42 mouse cellular contexts compared by ENCODE assay signal in genomic region chr7:6973566-6973965, GRCm38 (mm10). TPM values are rescaled to one million over a fixed set of nuclear protein-coding genes. Genes with fewer than 3 reads are reported as not detected.
"Had no signal": no experiment of that assay in that cellular context is flagged by ENCODE, and none has a peak within 500 bp of the region (broad histone marks: within the 10 kb centered on the region; RNA-seq: fewer than 3 reads in every experiment).

No protein-coding gene starts in this region.

- H3K4me3 ChIP-seq: heart, embryonic 12.5 days; heart, embryonic 13.5 days; heart, embryonic 15.5 days; hindbrain, embryonic 12.5 days; hindbrain, embryonic 13.5 days; hindbrain, embryonic 15.5 days; intestine, embryonic 15.5 days; kidney, embryonic 15.5 days; layer of hippocampus, adult 2 months; left cerebral cortex, adult 2 months had no signal

- H3K27ac ChIP-seq: heart, embryonic 13.5 days; heart, embryonic 15.5 days; hindbrain, embryonic 12.5 days; hindbrain, embryonic 13.5 days; hindbrain, embryonic 14.5 days; hindbrain, embryonic 15.5 days; hindbrain, postnatal 0 days; intestine, embryonic 15.5 days; kidney, embryonic 15.5 days; kidney, postnatal 0 days; layer of hippocampus, adult 2 months; left cerebral cortex, adult 2 months had no signal

- H3K4me1 ChIP-seq: heart, embryonic 12.5 days; heart, embryonic 13.5 days; heart, embryonic 15.5 days; hindbrain, embryonic 12.5 days; hindbrain, embryonic 13.5 days; hindbrain, embryonic 15.5 days; intestine, embryonic 15.5 days; kidney, embryonic 15.5 days had no signal

- H3K27me3 ChIP-seq: heart, embryonic 12.5 days; heart, embryonic 13.5 days; heart, embryonic 15.5 days; hindbrain, embryonic 12.5 days; hindbrain, embryonic 13.5 days; hindbrain, embryonic 15.5 days; intestine, embryonic 15.5 days; kidney, embryonic 15.5 days had no signal

- DNase-seq: heart, postnatal 10 days; heart, postnatal 14 days; heart, postnatal 36 days; heart, postnatal 4 days; kidney, adult 11 months; kidney, adult 18-20 months; kidney, adult 2 months; kidney, adult 8-10 months; kidney, adult 9 months; kidney, postnatal 10 days; kidney, postnatal 14 days; kidney, postnatal 25 days; kidney, postnatal 36 days; kidney, postnatal 4 days; layer of hippocampus, adult 9-11 months; layer of hippocampus, postnatal 36 days had no signal

- H3K9me3 ChIP-seq: heart, embryonic 12.5 days; heart, embryonic 13.5 days; heart, embryonic 15.5 days; hindbrain, embryonic 12.5 days; hindbrain, embryonic 13.5 days; hindbrain, embryonic 15.5 days; intestine, embryonic 15.5 days; kidney, embryonic 15.5 days had no signal

- H3K36me3 ChIP-seq: heart, embryonic 12.5 days; heart, embryonic 13.5 days; heart, embryonic 15.5 days; hindbrain, embryonic 12.5 days; hindbrain, embryonic 13.5 days; hindbrain, embryonic 15.5 days; intestine, embryonic 15.5 days; kidney, embryonic 15.5 days had no signal

RNA-seq across cellular contexts. Expression of gene Aurkc, which starts 21.5 kb away (rescaled TPM):
- polyA plus RNA-seq: heart, embryonic 11.5 days; heart, embryonic 12.5 days; heart, embryonic 13.5 days; heart, embryonic 14.5 days; heart, embryonic 15.5 days; heart, embryonic 16.5 days; heart, postnatal 0 days; hindbrain, embryonic 11.5 days; hindbrain, embryonic 13.5 days; hindbrain, embryonic 14.5 days; hindbrain, embryonic 15.5 days; hindbrain, embryonic 16.5 days; hindbrain, postnatal 0 days; inflammation-experienced regulatory T-cells, adult 6 months; intestine, embryonic 14.5 days; intestine, embryonic 15.5 days; intestine, embryonic 16.5 days; intestine, postnatal 0 days; kidney, adult 2 months; kidney, embryonic 14.5 days; kidney, embryonic 16.5 days; kidney, postnatal 0 days; large intestine, adult 2 months had no signal
